Mouse (Mus musculus) kidney, postnatal 0 days (tissue): ENCODE measurements around the gene Gm15517. TPM values are rescaled to one million over a fixed set of nuclear protein-coding genes. Genes with fewer than 3 reads are reported as not detected.

Experiments
- ATAC-seq: fragments of 200-750 bp; cut with Nextera tagmentation; replicated peaks from 2 replicates; pipeline ENCODE4 v1.8.0; 2017; ENCODE audit warnings: low read depth, moderate number of reproducible peaks, moderate TSS enrichment, moderate library complexity; ENCODE audit not compliant: low FRiP score
- DNase-seq: peaks from one replicate; pipeline ENCODE4 v3.0.0-alpha.2; 2016; ENCODE audit warnings: low spot score
- H3K27ac ChIP-seq: fragments of 300-500 bp; sonication (generic); 2 replicates; pipeline ENCODE4 v1.5.1; 2014; ENCODE audit warnings: mild to moderate bottlenecking
- H3K27me3 ChIP-seq: fragments of 300-500 bp; sonication (generic); 2 replicates; pipeline ENCODE4 v1.6.1; 2014; ENCODE audit warnings: low read length, mixed read lengths; ENCODE audit not compliant: insufficient read depth
- H3K36me3 ChIP-seq: fragments of 300-500 bp; sonication (generic); 2 replicates; pipeline ENCODE4 v1.6.1; 2014; ENCODE audit warnings: low read length, mixed read lengths; ENCODE audit not compliant: insufficient read depth
- H3K4me1 ChIP-seq: fragments of 300-500 bp; sonication (generic); replicated peaks from 2 replicates; pipeline ENCODE4 v1.6.1; 2014; ENCODE audit warnings: antibody characterized with exemption, low read length, mixed read lengths; ENCODE audit not compliant: insufficient read depth
- H3K4me2 ChIP-seq: fragments of 300-500 bp; sonication (generic); 2 replicates; pipeline ENCODE4 v1.6.1; 2014; ENCODE audit warnings: mild to moderate bottlenecking, low read length, moderate library complexity, mixed read lengths
- H3K4me3 ChIP-seq: fragments of 300-500 bp; sonication (generic); replicated peaks from 2 replicates; pipeline ENCODE4 v1.5.1; 2014; ENCODE audit warnings: low read depth, low read length
- H3K9ac ChIP-seq: fragments of 300-500 bp; sonication (generic); 2 replicates; pipeline ENCODE4 v1.6.1; 2014; ENCODE audit warnings: low read depth, low read length
- H3K9me3 ChIP-seq: fragments of 300-500 bp; sonication (generic); replicated peaks from 2 replicates; pipeline ENCODE4 v1.6.1; 2016; ENCODE audit warnings: low read length, inconsistent platforms, mixed read lengths
- CTCF ChIP-seq: IDR thresholded peaks from 2 replicates; pipeline ENCODE4 v1.5.1; 2016; ENCODE audit warnings: antibody characterized with exemption, low read depth, mild to moderate bottlenecking, moderate library complexity
- WGBS: fragments of 180-500 bp; shearing (Covaris S2); extraction: QIAGEN DNeasy Blood & Tissue Kit; methylation state at CpG from one replicate; pipeline ENCODE4 v1.1.7; 2014; 5-methylcytosine and 5-hydroxymethylcytosine counted together
- polyA plus RNA-seq: library from polyadenylated mRNA; unstranded; fragments of >200 nt; fragmentation: Nextera tagmentation; extraction: Ambion mirVana; gene quantifications from 2 replicates; pipeline ENCODE4 v1.2.1, GENCODE M21; 2015

Gm15517 gene
- polyA plus RNA-seq, 1 experiment from 2014 or later: not detected

GRCm38 (mm10) chr7:44262791-44263643, 1.8 kb downstream of the Gm15517 start:
- WGBS: 2% methylated on average over 34 of the region's 34 CpGs
- Histone ChIP-seq H3K9me3 (no peaks in the 10 kb centered on the region), H3K4me1 (no peaks in the 10 kb centered on the region), H3K9ac (no peak overlapping the region), H3K27me3 (no peaks in the 10 kb centered on the region; the same call in 1 of the 2 replicates), H3K4me3 (no peak overlapping the region; the same call in 1 of the 2 replicates), H3K36me3 (no peaks in the 10 kb centered on the region), H3K4me2 (peak overlapping the region; percentile 47), H3K27ac (no peak overlapping the region)
- TF ChIP-seq CTCF: peak; percentile 100
- DNase-seq: peak; percentile 96
- peak; percentile 76 for ATAC-seq

GRCm38 (mm10) chr7:44268117-44268516, 6.9 kb downstream of the Gm15517 start:
- Histone ChIP-seq H3K36me3 (no peaks in the 10 kb centered on the region), H3K9me3 (no peaks in the 10 kb centered on the region), H3K27ac (no peak overlapping the region), H3K4me3 (no peak overlapping the region), H3K4me2 (no peak overlapping the region), H3K4me1 (no peaks in the 10 kb centered on the region), H3K9ac (no peak overlapping the region), H3K27me3 (no peaks in the 10 kb centered on the region)
- no peak for TF ChIP-seq CTCF
- ATAC-seq (no peak), DNase-seq (no peak)
- WGBS: 74% methylated on average over 11 of the region's 11 CpGs

GRCm38 (mm10) chr7:44269397-44269796, 8.2 kb downstream of the Gm15517 start:
- Histone ChIP-seq H3K4me2 (no peak overlapping the region), H3K36me3 (no peaks in the 10 kb centered on the region), H3K9me3 (no peaks in the 10 kb centered on the region), H3K4me1 (no peaks in the 10 kb centered on the region), H3K27ac (no peak overlapping the region), H3K9ac (no peak overlapping the region), H3K4me3 (no peak overlapping the region), H3K27me3 (no peaks in the 10 kb centered on the region)
- WGBS: 79% methylated on average over 2 of the region's 2 CpGs
- TF ChIP-seq CTCF: no peak
- DNase-seq (no peak), ATAC-seq (no peak)

- peak; percentile 15 for DNase-seq
- Histone ChIP-seq H3K9me3 (no peaks in the 10 kb centered on the region), H3K27me3 (no peaks in the 10 kb centered on the region), H3K9ac (no peak overlapping the region), H3K4me3 (no peak overlapping the region), H3K4me1 (no peaks in the 10 kb centered on the region), H3K36me3 (no peaks in the 10 kb centered on the region), H3K4me2 (no peak overlapping the region), H3K27ac (no peak overlapping the region)
- no peak for TF ChIP-seq CTCF
- WGBS: 75% methylated on average over 2 of the region's 2 CpGs
- ATAC-seq: no peak
Measured at GRCm38 (mm10) chr7:44271309-44271708, 10.1 kb downstream of the Gm15517 start.

- DNase-seq (no peak), ATAC-seq (no peak)
- H3K9me3 ChIP-seq: no peaks in the 10 kb centered on the region
- H3K4me1 ChIP-seq: no peaks in the 10 kb centered on the region
- WGBS: 85% methylated on average over 7 of the region's 7 CpGs
- no peak overlapping the region for H3K4me2 ChIP-seq
- H3K36me3 ChIP-seq: no peaks in the 10 kb centered on the region
- H3K27ac ChIP-seq: no peak overlapping the region
- TF ChIP-seq CTCF: no peak
- no peaks in the 10 kb centered on the region for H3K27me3 ChIP-seq
- H3K9ac ChIP-seq: no peak overlapping the region
- no peak overlapping the region for H3K4me3 ChIP-seq
Measured at GRCm38 (mm10) chr7:44272546-44272945, 11.3 kb downstream of the Gm15517 start.

GRCm38 (mm10) chr7:44273446-44273845, 12.2 kb downstream of the Gm15517 start:
- H3K9me3 ChIP-seq: no peaks in the 10 kb centered on the region
- H3K4me2 ChIP-seq: no peak overlapping the region
- WGBS: 65% methylated on average over 7 of the region's 7 CpGs
- DNase-seq: no peak
- no peaks in the 10 kb centered on the region for H3K4me1 ChIP-seq
- TF ChIP-seq CTCF: no peak
- ATAC-seq: no peak
- no peak overlapping the region for H3K9ac ChIP-seq
- no peaks in the 10 kb centered on the region for H3K27me3 ChIP-seq
- no peak overlapping the region for H3K4me3 ChIP-seq
- H3K27ac ChIP-seq: no peak overlapping the region
- H3K36me3 ChIP-seq: no peaks in the 10 kb centered on the region
